Mouse (Mus musculus) midbrain, embryonic 16.5 days (tissue): ENCODE results near the gene Prop1. TPM values are rescaled to one million over a fixed set of nuclear protein-coding genes. Genes with fewer than 3 reads are reported as not detected.

ENCODE experiments used
- ATAC-seq: fragments of 200-750 bp; cut with Nextera tagmentation; 2 replicates; pipeline ENCODE4 v1.8.0; 2017; ENCODE audit warnings: moderate TSS enrichment
- H3K27ac ChIP-seq: fragments of 300-500 bp; sonication (generic); 2 replicates; pipeline ENCODE4 v1.5.1; 2014; ENCODE audit warnings: mild to moderate bottlenecking, low read length, mixed read lengths
- H3K27me3 ChIP-seq: fragments of 300-500 bp; sonication (generic); 2 replicates; pipeline ENCODE4 v1.6.1; 2014; ENCODE audit warnings: low read depth, low read length, mixed read lengths; ENCODE audit not compliant: control insufficient read depth, insufficient read depth
- H3K36me3 ChIP-seq: fragments of 300-500 bp; sonication (generic); 2 replicates; pipeline ENCODE4 v1.6.1; 2014; ENCODE audit warnings: mild to moderate bottlenecking, low read length, moderate library complexity, mixed read lengths; ENCODE audit not compliant: control insufficient read depth, insufficient read depth
- H3K4me1 ChIP-seq: fragments of 300-500 bp; sonication (generic); 2 replicates; pipeline ENCODE4 v1.6.1; 2014; ENCODE audit warnings: mild to moderate bottlenecking, low read length, mixed read lengths; ENCODE audit not compliant: control insufficient read depth, insufficient read depth
- H3K4me2 ChIP-seq: fragments of 300-500 bp; sonication (generic); 2 replicates; pipeline ENCODE4 v1.6.1; 2014; ENCODE audit warnings: mild to moderate bottlenecking, low read length, mixed read lengths
- H3K4me3 ChIP-seq: fragments of 300-500 bp; sonication (generic); 2 replicates; pipeline ENCODE4 v1.5.1; 2014; ENCODE audit warnings: low read depth, mild to moderate bottlenecking, low read length, moderate library complexity, mixed read lengths
- H3K9ac ChIP-seq: fragments of 300-500 bp; sonication (generic); 2 replicates; pipeline ENCODE4 v1.6.1; 2014; ENCODE audit warnings: low read depth, low read length, mixed read lengths
- H3K9me3 ChIP-seq: fragments of 300-500 bp; sonication (generic); replicated peaks from 2 replicates; pipeline ENCODE4 v1.6.1; 2014; ENCODE audit warnings: mild to moderate bottlenecking, low read length, mixed read lengths; ENCODE audit not compliant: control insufficient read depth, poor library complexity, severe bottlenecking
- WGBS: fragments of 180-500 bp; shearing (Covaris S2); extraction: QIAGEN DNeasy Blood & Tissue Kit; methylation state at CpG from one replicate; pipeline ENCODE4 v1.1.7; 2014; 5-methylcytosine and 5-hydroxymethylcytosine counted together
- polyA plus RNA-seq: library from polyadenylated mRNA; unstranded; fragments of >200 nt; fragmentation: Nextera tagmentation; extraction: Ambion mirVana; gene quantifications from 2 replicates; pipeline ENCODE4 v1.2.1, GENCODE M21; 2015

Gene Prop1
- polyA plus RNA-seq, 1 experiment from 2014 or later, result not detected

DNA sequence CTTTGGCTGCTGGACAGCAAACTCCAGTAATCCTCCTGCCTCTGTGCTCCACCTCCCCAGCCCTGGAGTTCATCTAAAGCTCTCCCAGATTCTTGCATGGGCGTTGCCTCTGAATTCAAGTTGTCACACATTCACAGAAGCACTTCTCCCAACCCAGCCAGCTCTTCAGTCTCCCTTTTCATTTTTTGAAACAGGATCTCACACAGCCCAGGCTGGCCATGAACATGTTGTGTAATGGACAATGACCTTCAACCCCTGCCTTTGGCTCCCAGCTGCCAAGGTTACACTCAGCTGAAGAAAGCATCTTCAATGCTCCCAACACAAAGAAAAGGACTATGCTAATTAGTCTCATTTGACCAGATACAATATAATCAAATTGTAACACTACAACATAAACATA lies 40.3 kb downstream of the Prop1 start:
- Histone ChIP-seq H3K4me2 (no peak overlapping the region), H3K9ac (no peak overlapping the region), H3K27ac (no peak overlapping the region), H3K4me1 (peaks cover 11% of the 10 kb centered on the region), H3K4me3 (no peak overlapping the region), H3K36me3 (peaks cover 40% of the 10 kb centered on the region), H3K27me3 (no peaks in the 10 kb centered on the region), H3K9me3 (peaks cover 17% of the 10 kb centered on the region)
- no peak for ATAC-seq
- 95% methylated on average over 1 of the region's 1 CpGs for WGBS

DNA sequence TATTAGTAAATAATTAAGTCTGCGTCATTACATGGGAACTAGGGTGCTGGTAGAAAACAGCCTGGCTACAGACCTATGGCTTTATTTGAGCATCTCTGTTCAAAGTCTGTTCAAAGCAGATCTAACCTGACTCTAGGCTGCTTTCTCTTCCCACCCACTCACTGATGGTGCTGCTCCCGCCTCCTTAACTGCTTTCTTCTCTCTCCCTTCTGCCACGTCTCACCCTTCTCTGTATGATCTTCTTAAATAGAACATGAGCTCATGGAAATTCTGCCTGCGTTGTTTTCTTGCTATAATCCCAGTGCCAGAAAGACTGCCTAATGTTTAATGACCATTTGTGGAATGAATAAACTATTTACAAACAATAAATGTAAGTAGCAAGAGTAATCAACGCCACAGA lies 45.4 kb downstream of the Prop1 start:
- no peak for ATAC-seq
- H3K4me3 ChIP-seq, result no peak overlapping the region
- H3K9ac ChIP-seq, result no peak overlapping the region
- 86% methylated on average over 5 of the region's 5 CpGs for WGBS
- H3K9me3 ChIP-seq, result peaks cover 60% of the 10 kb centered on the region
- H3K27me3 ChIP-seq, result no peaks in the 10 kb centered on the region
- H3K36me3 ChIP-seq, result peaks cover 89% of the 10 kb centered on the region
- no peaks in the 10 kb centered on the region for H3K4me1 ChIP-seq
- no peak overlapping the region for H3K4me2 ChIP-seq
- no peak overlapping the region for H3K27ac ChIP-seq

Other genes with a start within 250 kb of the Prop1 start
- gene Zfp354c, start 126.0 kb downstream of the Prop1 start, polyA plus RNA-seq, result 63.5 TPM in 2 replicates
- 2.1 and 2.3 TPM in 2 replicates for gene Zfp879, start 112.2 kb downstream of the Prop1 start, polyA plus RNA-seq
- not detected in 2 replicates for gene Grm6, start 103.1 kb downstream of the Prop1 start, polyA plus RNA-seq
- 12.7 and 14.0 TPM in 2 replicates for gene Zfp454, start 66.1 kb downstream of the Prop1 start, polyA plus RNA-seq
- 52.5 and 56.4 TPM in 2 replicates for gene Zfp2, start 37.6 kb downstream of the Prop1 start, polyA plus RNA-seq
- gene Zfp354b, start 22.1 kb downstream of the Prop1 start, polyA plus RNA-seq, result 4.9 and 6.1 TPM in 2 replicates
- not detected in 2 replicates for gene 4933414I15Rik, start 10.0 kb downstream of the Prop1 start, polyA plus RNA-seq
- not detected in 2 replicates for gene Olfr1378, start 12.8 kb upstream of the Prop1 start, polyA plus RNA-seq
- not detected in 2 replicates for gene Olfr1377, start 28.2 kb upstream of the Prop1 start, polyA plus RNA-seq
- not detected in 2 replicates for gene Olfr51, start 49.8 kb upstream of the Prop1 start, polyA plus RNA-seq
- gene Olfr54, start 60.5 kb upstream of the Prop1 start, polyA plus RNA-seq, result not detected in 2 replicates
- gene Olfr1375, start 94.3 kb upstream of the Prop1 start, polyA plus RNA-seq, result not detected in 2 replicates
- 14.7 and 16.3 TPM in 2 replicates for gene Zfp354a, start 105.5 kb upstream of the Prop1 start, polyA plus RNA-seq